Mouse (Mus musculus) CH12.LX (cell line): ENCODE data around the gene Prkd3. TPM values are rescaled to one million over a fixed set of nuclear protein-coding genes. Genes with fewer than 3 reads are reported as not detected.

Experiments
- DNase-seq: peaks from one replicate; pipeline ENCODE4 v3.0.0-alpha.2; 2013; ENCODE audit errors: extremely low read depth
- H3K27ac ChIP-seq: 2 replicates; pipeline ENCODE4 v1.5.1; 2012; ENCODE audit warnings: low read depth, mild to moderate bottlenecking, control low read depth, moderate library complexity; ENCODE audit not compliant: insufficient read depth
- H3K27me3 ChIP-seq: replicated peaks from 2 replicates; pipeline ENCODE3; 2012; ENCODE audit warnings: inconsistent platforms
- H3K36me3 ChIP-seq, 2 experiments: replicated peaks in 1 of 2; 2 replicates each; pipeline versions ENCODE3 to v1.6.1; 2012; ENCODE audit warnings: inconsistent platforms in 1 of 2, low read length in 1 of 2, mild to moderate bottlenecking in 1 of 2, mixed read lengths in 1 of 2, moderate library complexity in 1 of 2; ENCODE audit not compliant: control insufficient read depth in 1 of 2, insufficient read depth in 1 of 2
- H3K4me1 ChIP-seq, 2 experiments: 2 replicates each; pipeline ENCODE4 v1.6.1; 2012; ENCODE audit warnings: inconsistent platforms in 1 of 2, moderate library complexity in 1 of 2; ENCODE audit not compliant: insufficient read depth in 2 of 2, control insufficient read depth in 1 of 2
- H3K4me2 ChIP-seq: 2 replicates; pipeline ENCODE4 v1.6.1; 2012; ENCODE audit warnings: low read depth, mild to moderate bottlenecking, control low read depth; ENCODE audit not compliant: poor library complexity, insufficient read depth, severe bottlenecking
- H3K4me3 ChIP-seq, 3 experiments: fragments of 150-350 bp in 1 of 3; sonication (generic) in 1 of 3; replicated peaks in 1 of 3; 2 replicates each; pipeline versions ENCODE3 to v1.5.1; 2011 to 2012; ENCODE audit warnings: low read depth in 2 of 3, low read length in 2 of 3, mild to moderate bottlenecking in 2 of 3, moderate library complexity in 2 of 3, control low read depth in 1 of 3, improper control_type of control experiment in 1 of 3, inconsistent platforms in 1 of 3, mixed read lengths in 1 of 3; ENCODE audit not compliant: poor library complexity in 1 of 3
- H3K79me2 ChIP-seq: replicated peaks from 2 replicates; pipeline ENCODE4 v1.6.1; 2012; ENCODE audit warnings: mild to moderate bottlenecking, moderate library complexity; ENCODE audit not compliant: control insufficient read depth, poor library complexity, insufficient read depth, severe bottlenecking; ENCODE audit errors: extremely low read depth
- H3K9ac ChIP-seq: 2 replicates; pipeline ENCODE4 v1.6.1; 2012; ENCODE audit warnings: low read depth, mild to moderate bottlenecking, control low read depth, moderate library complexity; ENCODE audit not compliant: insufficient read depth
- H3K9me3 ChIP-seq: replicated peaks from 2 replicates; pipeline ENCODE3; 2012; ENCODE audit warnings: low read length, inconsistent platforms, mixed read lengths
- BHLHE40 ChIP-seq: IDR thresholded peaks from 2 replicates; pipeline ENCODE4 v1.6.1; 2011; ENCODE audit warnings: mild to moderate bottlenecking, low read depth, low read length, improper control_type of control experiment
- CHD2 ChIP-seq: IDR thresholded peaks from 2 replicates; pipeline ENCODE4 v1.6.1; 2011; ENCODE audit warnings: low read length, improper control_type of control experiment
- ETS1 ChIP-seq: conservative IDR thresholded peaks from 2 replicates; pipeline ENCODE4 v1.6.1; 2012; ENCODE audit warnings: low read depth, mild to moderate bottlenecking, inconsistent platforms, low read length, improper control_type of control experiment, moderate library complexity
- GABPA ChIP-seq: IDR thresholded peaks from 2 replicates; pipeline ENCODE4 v1.6.1; 2012; ENCODE audit warnings: low read depth, low read length, improper control_type of control experiment, inconsistent platforms; ENCODE audit not compliant: insufficient replicate concordance
- JUN ChIP-seq: IDR thresholded peaks from 2 replicates; pipeline ENCODE4 v1.6.1; 2011; ENCODE audit warnings: low read depth, mild to moderate bottlenecking, low read length, improper control_type of control experiment, moderate library complexity; ENCODE audit not compliant: insufficient read depth
- MAX ChIP-seq: IDR thresholded peaks from 2 replicates; pipeline ENCODE4 v1.6.1; 2011; ENCODE audit warnings: low read length, improper control_type of control experiment
- MAZ ChIP-seq: IDR thresholded peaks from 2 replicates; pipeline ENCODE4 v1.6.1; 2012; ENCODE audit warnings: low read depth, mild to moderate bottlenecking, inconsistent platforms, low read length, improper control_type of control experiment, moderate library complexity
- MXI1 ChIP-seq: IDR thresholded peaks from 2 replicates; pipeline ENCODE4 v1.6.1; 2011; ENCODE audit warnings: mild to moderate bottlenecking, low read depth, low read length, improper control_type of control experiment
- NELFE ChIP-seq: IDR thresholded peaks from 2 replicates; pipeline ENCODE4 v1.6.1; 2011; ENCODE audit warnings: low read depth, low read length, improper control_type of control experiment
- SIN3A ChIP-seq: IDR thresholded peaks from 2 replicates; pipeline ENCODE4 v1.6.1; 2012; ENCODE audit warnings: low read length, improper control_type of control experiment, inconsistent platforms
- SMC3 ChIP-seq: IDR thresholded peaks from 2 replicates; pipeline ENCODE4 v1.6.1; 2011; ENCODE audit warnings: low read depth, low read length, improper control_type of control experiment
- TBP ChIP-seq: conservative IDR thresholded peaks from 2 replicates; pipeline ENCODE4 v1.6.1; 2011; ENCODE audit warnings: low read depth, low read length, improper control_type of control experiment
- TCF12 ChIP-seq: IDR thresholded peaks from 2 replicates; pipeline ENCODE4 v1.6.1; 2014; ENCODE audit warnings: low read depth, mild to moderate bottlenecking, inconsistent platforms, low read length, improper control_type of control experiment
- UBTF ChIP-seq: IDR thresholded peaks from 2 replicates; pipeline ENCODE4 v1.6.1; 2012; ENCODE audit warnings: low read depth, mild to moderate bottlenecking, inconsistent platforms, low read length, improper control_type of control experiment, moderate library complexity
- USF1 ChIP-seq: IDR thresholded peaks from 2 replicates; pipeline ENCODE4 v1.6.1; 2014; ENCODE audit warnings: low read depth, mild to moderate bottlenecking, inconsistent platforms, low read length, improper control_type of control experiment
- ZKSCAN1 ChIP-seq: IDR thresholded peaks from 2 replicates; pipeline ENCODE4 v1.6.1; 2012; ENCODE audit warnings: low read depth, inconsistent platforms, low read length, improper control_type of control experiment, borderline replicate concordance
- ZNF384 ChIP-seq: IDR thresholded peaks from 2 replicates; pipeline ENCODE4 v1.6.1; 2012; ENCODE audit warnings: low read depth, low read length, improper control_type of control experiment, inconsistent platforms
- dilution Hi-C: fragments of 300-500 bp; cut with MboI; formaldehyde crosslinking; loops from 2 replicates; pipeline ENCODE4 v1.14.3; 2020; ENCODE audit warnings: low sequenced_read_pairs; ENCODE audit not compliant: extremely low pct_unique_long_range_greater_than_20kb, extremely low pct_ligation_motif_present
- in situ Hi-C: fragments of 300-500 bp; cut with MboI; formaldehyde crosslinking; loops from 3 replicates; pipeline ENCODE4 v1.14.3; 2019; ENCODE audit warnings: low sequenced_read_pairs, low pct_ligation_motif_present, low pct_unique_long_range_greater_than_20kb, mixed read lengths
- polyA plus RNA-seq: library from polyadenylated mRNA; unstranded; fragments of >175 nt; gene quantifications from 2 replicates; pipeline ENCODE4 v1.2.1, GENCODE M21; 2012; ENCODE audit warnings: low read depth; ENCODE audit not compliant: insufficient read length
- total RNA-seq, 2 experiments: library from RNA; depleted of rRNA; stranded (reverse); fragments of 300-350 nt in 1 of 2; fragments of >200 nt in 1 of 2; gene quantifications; 2 replicates each; pipeline ENCODE4 v1.2.3; 2012 to 2014

Gene Prkd3
- total and polyA plus RNA-seq, 3 experiments: not detected

DNA sequence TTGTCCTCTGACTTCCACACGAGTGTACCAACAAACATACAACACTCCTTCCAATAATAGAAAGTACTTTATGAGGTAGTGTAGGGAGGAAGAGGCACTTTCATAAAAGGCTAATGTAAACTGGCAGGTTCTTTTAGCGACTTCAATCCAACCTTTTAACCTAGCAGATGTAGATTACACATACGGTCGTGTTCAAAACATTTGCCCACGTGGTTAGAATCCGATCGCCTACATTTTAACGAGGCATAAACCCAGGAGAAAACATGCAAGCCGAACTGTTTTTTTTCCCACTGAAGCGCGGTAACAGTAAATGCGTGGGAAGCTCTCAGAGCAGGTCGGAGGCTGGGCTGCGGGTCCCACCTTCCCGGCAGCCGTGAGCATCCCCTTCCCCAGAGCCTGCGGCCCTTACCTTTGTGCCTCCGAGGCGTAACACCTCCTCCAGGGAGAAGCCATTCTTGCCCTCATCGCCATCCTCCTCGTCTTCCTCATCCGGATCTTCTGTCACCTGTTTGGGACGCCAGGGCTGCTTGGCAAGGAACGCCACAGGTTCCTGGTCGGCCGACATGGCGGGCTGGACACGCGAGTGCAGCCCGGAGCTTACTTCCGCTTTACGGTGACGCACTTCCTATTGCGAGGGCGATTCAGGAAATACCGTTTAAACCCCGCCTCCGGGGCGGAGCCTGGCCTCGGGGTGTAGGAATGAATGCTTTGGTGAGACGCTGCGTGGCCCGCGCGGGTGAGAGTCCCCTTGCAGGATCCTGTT, 84.0 kb downstream of the Prkd3 start, which contains the start of the genes Cebpz and Ndufaf7 (continued):
- no peak for TF ChIP-seq ETS1
- no peak for TF ChIP-seq CHD2
- peak; percentile 73 for TF ChIP-seq NELFE
- TF ChIP-seq BHLHE40: peak; percentile 48
- peak; percentile 33 for TF ChIP-seq SIN3A
- no peak for TF ChIP-seq UBTF
- TF ChIP-seq MAX: peak; percentile 76; the same call in 1 of the 2 replicates
- no peak for TF ChIP-seq GABPA
- no peak for TF ChIP-seq JUN

DNA sequence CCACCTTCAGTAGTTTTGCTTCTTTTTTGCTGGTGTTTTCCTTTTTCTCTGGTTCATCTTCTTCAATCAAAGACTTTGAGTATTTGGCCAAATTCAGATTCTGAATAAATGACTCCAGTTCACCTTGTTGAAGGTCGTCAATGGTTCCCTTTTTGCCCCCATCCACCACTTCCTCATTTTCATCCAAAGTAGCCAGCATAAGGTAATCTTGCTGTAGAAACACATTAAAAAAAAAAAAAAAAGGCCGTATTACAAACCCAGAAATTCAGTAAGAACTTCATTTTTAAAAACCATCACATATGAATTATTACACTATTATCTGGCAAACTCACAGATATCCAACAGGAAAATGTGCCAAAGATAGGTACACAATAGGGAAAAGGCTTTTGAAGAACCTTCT, 84.8 kb downstream of the Prkd3 start:
- Histone ChIP-seq H3K4me1 (peaks cover 9 to 48% of the 10 kb centered on the region in 2 experiments), H3K4me3 (peak overlapping the region; percentile 78 to 96 (median 91)), H3K27me3 (no peaks in the 10 kb centered on the region), H3K36me3 (peaks cover 40 to 56% of the 10 kb centered on the region in 2 experiments), H3K4me2 (peak overlapping the region; percentile 82), H3K9ac (peak overlapping the region; percentile 77), H3K9me3 (no peaks in the 10 kb centered on the region), H3K79me2 (peaks cover 50% of the 10 kb centered on the region), H3K27ac (no peak overlapping the region)
- TF ChIP-seq ZNF384 (0 out of 2 replicates have a peak, but pooled peaks have one; percentile 11), USF1 (no peak)
- in situ Hi-C loops (no loop called here), dilution Hi-C loops (no loop called here)
- no peak for DNase-seq

DNA sequence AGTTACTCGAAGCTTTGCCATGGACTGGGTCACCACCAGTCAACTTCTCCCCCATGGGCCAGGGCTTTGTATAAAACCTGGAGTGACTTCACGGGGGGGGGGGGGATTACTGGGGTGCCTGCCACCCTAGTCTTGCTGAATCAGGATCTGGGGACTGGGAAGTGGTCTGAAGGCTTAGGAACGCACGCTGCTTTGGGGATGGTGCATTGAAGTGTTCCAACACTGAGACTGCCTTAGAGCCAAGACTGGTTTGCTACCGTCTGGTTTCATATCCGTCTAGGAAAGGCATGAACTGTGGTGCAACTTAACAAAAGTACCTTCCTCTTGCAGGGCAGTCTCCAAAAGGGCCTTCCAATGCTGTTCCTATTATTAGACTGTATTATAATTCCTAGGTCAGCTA, 102.9 kb downstream of the Prkd3 start:
- Histone ChIP-seq H3K4me1 (peaks cover 2 to 17% of the 10 kb centered on the region in 2 experiments; a peak in 2 of 4 replicates), H3K27ac (no peak overlapping the region), H3K4me3 (no peak overlapping the region), H3K4me2 (no peak overlapping the region), H3K36me3 (peaks cover 39 to 46% of the 10 kb centered on the region in 2 experiments), H3K9ac (no peak overlapping the region), H3K27me3 (no peaks in the 10 kb centered on the region), H3K79me2 (no peaks in the 10 kb centered on the region), H3K9me3 (no peaks in the 10 kb centered on the region)
- no peak for DNase-seq
- TF ChIP-seq TCF12 (no peak), TBP (no peak), MAX (no peak), ZKSCAN1 (no peak), JUN (no peak), MAZ (no peak), USF1 (no peak), SMC3 (no peak), MXI1 (no peak)
- dilution Hi-C loops (no loop called here), in situ Hi-C loops (loop anchor here (5.0 kb wide), 1 partner anchor 35 kb away; the partner anchor contains the start of gene Eif2ak2)
